Mouse (Mus musculus) olfactory bulb, adult 2 months (tissue): ENCODE results near the gene Fubp3.

Source experiments
- CTCF ChIP-seq: fragments of 200-500 bp; IDR thresholded peaks from 2 replicates; pipeline ENCODE4 v1.5.1; 2012; ENCODE audit warnings: low read depth, mild to moderate bottlenecking, low read length, moderate library complexity; ENCODE audit not compliant: insufficient read depth
- POLR2A ChIP-seq: fragments of 200-500 bp; IDR thresholded peaks from 2 replicates; pipeline ENCODE4 v1.6.1; 2012; ENCODE audit warnings: mild to moderate bottlenecking, low read depth, low read length, moderate library complexity; ENCODE audit not compliant: insufficient read depth

DNA sequence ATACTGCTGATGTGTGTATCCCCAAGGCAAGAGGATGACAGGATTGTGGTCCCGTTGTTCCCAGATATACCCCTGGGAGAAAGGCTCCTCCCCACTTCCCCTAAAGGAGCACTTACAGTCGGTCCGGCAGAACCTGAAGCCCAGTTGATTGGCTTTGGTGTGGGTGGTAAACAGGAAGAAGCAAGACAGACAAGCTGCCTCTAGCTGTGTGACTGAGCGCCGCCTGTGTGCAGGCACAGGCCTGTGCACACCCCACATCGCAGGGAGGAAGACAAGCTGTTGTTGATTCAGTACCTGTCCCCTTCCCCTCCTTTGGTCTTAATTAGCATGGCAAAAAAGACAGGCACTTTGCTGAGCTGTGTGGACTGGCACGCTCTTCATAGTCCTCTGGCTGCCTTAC, 41.3 kb downstream of the Fubp3 start:
- TF ChIP-seq POLR2A (no peak), CTCF (no peak)
